Mouse (Mus musculus) thymus, adult 2 months (tissue): ENCODE results near the gene Prlh. TPM values are rescaled to one million over a fixed set of nuclear protein-coding genes. Genes with fewer than 3 reads are reported as not detected.

ENCODE experiments used
- DNase-seq: peaks from one replicate; pipeline ENCODE4 v3.0.0; 2021
- H3K27ac ChIP-seq: fragments of 200-500 bp; 2 replicates; pipeline ENCODE4 v1.5.1; 2012; ENCODE audit warnings: low read length, control low read depth; ENCODE audit not compliant: control insufficient read depth, insufficient read depth
- H3K27me3 ChIP-seq: fragments of 200-500 bp; 2 replicates; pipeline ENCODE4 v1.6.1; 2012; ENCODE audit warnings: mild to moderate bottlenecking, low read length, moderate library complexity, mixed read lengths; ENCODE audit not compliant: control insufficient read depth, insufficient read depth
- H3K36me3 ChIP-seq: fragments of 200-500 bp; 2 replicates; pipeline ENCODE4 v1.6.1; 2012; ENCODE audit warnings: mild to moderate bottlenecking, low read length, moderate library complexity; ENCODE audit not compliant: control insufficient read depth, insufficient read depth
- H3K4me1 ChIP-seq: fragments of 200-500 bp; replicated peaks from 2 replicates; pipeline ENCODE4 v1.6.1; 2012; ENCODE audit warnings: low read length; ENCODE audit not compliant: control insufficient read depth, insufficient read depth
- H3K4me3 ChIP-seq: fragments of 200-500 bp; 2 replicates; pipeline ENCODE4 v1.5.1; 2012; ENCODE audit warnings: mild to moderate bottlenecking, low read length, control low read depth, moderate library complexity; ENCODE audit not compliant: control insufficient read depth, insufficient read depth
- CTCF ChIP-seq: fragments of 200-500 bp; IDR thresholded peaks from 2 replicates; pipeline ENCODE4 v1.5.1; 2012; ENCODE audit warnings: mild to moderate bottlenecking, control low read depth, low read length, moderate library complexity, borderline replicate concordance; ENCODE audit not compliant: control insufficient read depth, poor library complexity, insufficient read depth; ENCODE audit errors: extremely low read depth
- POLR2A ChIP-seq: fragments of 200-500 bp; IDR thresholded peaks from 2 replicates; pipeline ENCODE4 v1.6.1; 2012; ENCODE audit warnings: mild to moderate bottlenecking, low read length, control low read depth, moderate library complexity; ENCODE audit not compliant: control insufficient read depth, poor library complexity, insufficient read depth; ENCODE audit errors: extremely low read depth
- WGBS: fragments of 180-500 bp; shearing (Covaris S2); methylation state at CpG from one replicate; pipeline ENCODE4 v1.1.7; 2018; 5-methylcytosine and 5-hydroxymethylcytosine counted together
- polyA plus RNA-seq: library from polyadenylated mRNA; depleted of rRNA; stranded (reverse); fragments of >200 nt; gene quantifications from 2 replicates; pipeline ENCODE4 v1.2.3, GENCODE M21; 2012

Gene Prlh
- polyA plus RNA-seq, 1 experiment: not detected

DNA sequence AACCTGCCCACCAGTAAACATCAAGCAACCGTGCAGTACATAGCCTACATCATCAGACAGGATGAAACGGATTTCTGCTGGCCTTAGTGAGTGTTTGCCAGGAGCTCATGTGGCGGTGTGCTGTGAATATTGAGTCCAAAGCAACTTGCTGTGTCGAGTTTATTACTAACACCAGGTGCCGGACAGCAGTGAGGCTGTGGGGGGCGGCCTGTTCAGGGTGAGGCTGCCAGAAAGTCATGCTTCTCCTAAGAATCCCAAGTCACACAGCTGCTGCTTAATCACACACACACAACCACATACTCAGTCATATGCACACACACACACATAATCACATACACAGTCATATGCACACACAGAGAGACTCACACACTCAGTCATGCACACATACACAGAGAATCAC lies 39.7 kb upstream of the Prlh start:
- 88% methylated on average over 6 of the region's 6 CpGs for WGBS
- Histone ChIP-seq H3K4me3 (no peak overlapping the region), H3K36me3 (no peaks in the 10 kb centered on the region), H3K4me1 (no peaks in the 10 kb centered on the region; the same call in 1 of the 2 replicates), H3K27me3 (peaks cover 3% of the 10 kb centered on the region; the same call in 1 of the 2 replicates), H3K27ac (no peak overlapping the region)
- TF ChIP-seq POLR2A (no peak), CTCF (no peak)
- no peak for DNase-seq

DNA sequence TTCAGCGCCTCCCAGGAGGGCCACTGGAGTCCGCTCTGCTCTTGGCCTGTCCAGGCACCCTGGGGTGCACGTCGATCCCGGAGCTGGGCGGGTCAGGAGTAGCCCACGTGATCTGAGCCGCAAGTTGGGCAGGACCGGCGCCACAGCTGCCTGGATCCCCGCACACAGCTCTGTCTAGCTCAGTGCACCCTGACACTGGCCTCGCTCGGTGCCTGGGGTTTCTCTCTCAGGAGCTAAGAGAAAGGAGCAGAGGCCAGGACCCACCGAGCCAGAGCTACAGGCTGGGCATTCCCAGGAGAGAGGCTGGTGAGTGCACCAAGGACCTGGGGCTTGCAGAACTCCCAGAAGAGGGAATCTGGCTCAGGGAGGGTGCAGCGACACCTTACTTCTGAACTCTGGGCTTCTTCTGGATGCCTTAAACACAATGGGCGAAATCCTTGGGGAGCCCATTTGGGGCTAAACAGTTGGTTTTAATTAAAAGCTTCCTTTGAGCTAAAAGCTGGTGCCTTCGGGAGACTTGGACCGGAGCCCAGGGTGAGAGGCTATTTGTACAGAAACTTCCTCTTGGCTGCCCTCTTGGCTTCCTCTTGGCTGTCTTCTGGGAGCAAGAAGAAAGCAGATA lies 37.8 kb upstream of the Prlh start, which contains the start of gene Mlph:
TSS of gene Mlph (plus strand) at position 138 of the 622 bp plus-strand sequence.
- peaks cover 3% of the 10 kb centered on the region; the same call in 1 of the 2 replicates for H3K27me3 ChIP-seq
- TF ChIP-seq CTCF (no peak), POLR2A (no peak)
- H3K4me3 ChIP-seq: no peak within 1 kb of the TSS
- H3K27ac ChIP-seq: no peak within 1 kb of the TSS
- no peak for DNase-seq
- no peaks in the 10 kb centered on the region for H3K36me3 ChIP-seq
- WGBS: 11% methylated on average over 18 of the region's 18 CpGs
- H3K4me1 ChIP-seq: no peaks in the 10 kb centered on the region; the same call in 1 of the 2 replicates

DNA sequence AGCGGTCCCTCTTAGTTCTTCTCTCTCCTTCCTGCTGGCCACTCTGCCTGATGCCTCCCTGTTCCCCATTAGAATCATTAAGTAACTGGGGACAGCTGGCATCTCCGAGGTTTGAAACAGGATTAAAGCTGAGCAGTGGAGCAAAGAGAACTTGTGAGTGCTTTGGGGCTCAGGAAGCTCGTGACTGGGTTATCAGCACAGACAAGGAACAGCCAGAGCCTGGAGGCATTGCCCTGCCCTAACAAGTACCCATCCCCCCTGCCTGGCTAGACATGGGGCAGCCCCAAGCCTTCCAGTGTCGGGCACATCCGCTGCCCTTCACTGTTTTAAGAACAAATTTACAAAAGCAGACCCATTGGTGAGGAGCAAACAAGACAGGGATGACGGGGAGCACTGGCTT lies 35.4 kb upstream of the Prlh start:
- Histone ChIP-seq H3K36me3 (no peaks in the 10 kb centered on the region), H3K27ac (no peak overlapping the region), H3K4me3 (no peak overlapping the region), H3K4me1 (no peaks in the 10 kb centered on the region; the same call in 1 of the 2 replicates), H3K27me3 (peaks cover 3% of the 10 kb centered on the region; the same call in 1 of the 2 replicates)
- no peak for DNase-seq
- TF ChIP-seq POLR2A: no peak
- no peak for TF ChIP-seq CTCF
- 67% methylated on average over 6 of the region's 6 CpGs for WGBS

DNA sequence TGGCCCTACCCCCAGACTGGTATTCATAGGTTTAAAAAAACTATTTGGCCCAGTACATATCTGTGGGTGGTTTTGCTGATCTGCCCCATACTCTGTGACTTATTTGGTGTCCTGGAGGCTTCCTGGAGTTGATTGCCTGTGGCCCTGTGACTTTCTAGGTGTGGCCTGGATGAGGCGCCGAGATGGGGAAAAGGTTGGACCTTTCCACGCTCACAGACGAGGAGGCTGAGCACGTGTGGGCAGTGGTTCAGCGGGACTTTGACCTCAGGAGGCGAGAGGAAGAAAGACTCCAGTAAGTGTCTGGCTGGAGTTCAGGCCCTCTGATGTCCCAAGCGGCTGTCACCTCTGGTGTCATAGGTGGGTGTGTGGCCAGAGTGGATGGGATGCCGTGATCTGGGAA lies 31.2 kb upstream of the Prlh start:
- 93% methylated on average over 9 of the region's 9 CpGs for WGBS
- Histone ChIP-seq H3K36me3 (no peaks in the 10 kb centered on the region), H3K4me1 (no peaks in the 10 kb centered on the region), H3K4me3 (no peak overlapping the region), H3K27ac (no peak overlapping the region), H3K27me3 (0 out of 2 replicates have a peak, but pooled peaks cover 3% of the 10 kb centered on the region)
- no peak for TF ChIP-seq CTCF
- no peak for TF ChIP-seq POLR2A
- no peak for DNase-seq

DNA sequence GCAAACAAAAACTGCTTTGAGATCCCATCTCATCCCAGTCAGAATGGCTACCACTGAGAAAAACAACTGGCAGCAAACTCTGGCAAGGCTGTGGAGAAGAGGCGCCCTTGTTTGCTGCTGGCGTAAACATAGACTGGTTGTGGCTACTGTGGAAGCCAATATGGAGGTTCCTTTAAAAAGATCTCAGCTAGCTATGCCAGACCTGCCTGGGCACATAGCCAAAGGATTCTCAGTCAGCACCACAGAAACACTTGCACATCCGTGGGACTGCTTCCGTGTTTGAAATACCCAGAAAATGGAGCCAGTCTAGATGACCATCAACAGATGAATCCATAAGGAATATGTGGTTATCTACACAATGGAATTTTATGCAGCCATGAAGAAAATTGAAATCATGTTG lies 26.9 kb upstream of the Prlh start:
- no peak overlapping the region for H3K4me3 ChIP-seq
- H3K36me3 ChIP-seq: no peaks in the 10 kb centered on the region
- WGBS: 56% methylated on average over 4 of the region's 4 CpGs
- no peaks in the 10 kb centered on the region for H3K4me1 ChIP-seq
- no peaks in the 10 kb centered on the region; the same call in 1 of the 2 replicates for H3K27me3 ChIP-seq
- no peak overlapping the region for H3K27ac ChIP-seq
- no peak for DNase-seq
- no peak for TF ChIP-seq CTCF
- TF ChIP-seq POLR2A: no peak

DNA sequence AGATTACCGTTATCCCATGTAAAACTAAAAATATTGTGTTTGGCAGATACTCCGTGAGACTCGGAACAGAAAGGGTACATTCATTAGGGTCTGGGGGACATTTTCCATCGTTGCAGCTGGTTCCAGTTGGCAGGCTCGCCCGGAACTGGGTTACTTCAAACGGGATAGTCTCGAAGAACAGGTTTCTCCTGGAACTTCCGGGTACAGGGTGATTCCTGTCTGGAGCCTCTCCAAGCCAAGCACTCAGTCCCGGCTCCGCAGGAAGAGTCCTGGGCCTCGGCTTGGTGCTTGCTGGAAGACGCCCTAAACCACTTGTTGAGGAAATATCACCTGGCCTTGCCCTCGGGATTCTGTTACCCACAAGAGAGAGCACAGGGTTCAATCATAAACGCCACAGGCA lies 25.6 kb upstream of the Prlh start:
- Histone ChIP-seq H3K4me3 (no peak overlapping the region), H3K27ac (no peak overlapping the region)

More for the DNA sequence above, 25.6 kb upstream of the Prlh start:
- TF ChIP-seq POLR2A: no peak
- no peak for TF ChIP-seq CTCF
- WGBS: 55% methylated on average over 15 of the region's 15 CpGs
- Histone ChIP-seq H3K4me1 (no peaks in the 10 kb centered on the region), H3K36me3 (no peaks in the 10 kb centered on the region), H3K27me3 (no peaks in the 10 kb centered on the region; the same call in 1 of the 2 replicates)
- no peak for DNase-seq
